Mouse (Mus musculus): Measurements from ENCODE around the gene Tat.
"Not testable (repeated sequence)": the region's sequence is repeated elsewhere in the genome, so short reads cannot be mapped to it uniquely, and the experiment has no call there.

Tat gene

DNA sequence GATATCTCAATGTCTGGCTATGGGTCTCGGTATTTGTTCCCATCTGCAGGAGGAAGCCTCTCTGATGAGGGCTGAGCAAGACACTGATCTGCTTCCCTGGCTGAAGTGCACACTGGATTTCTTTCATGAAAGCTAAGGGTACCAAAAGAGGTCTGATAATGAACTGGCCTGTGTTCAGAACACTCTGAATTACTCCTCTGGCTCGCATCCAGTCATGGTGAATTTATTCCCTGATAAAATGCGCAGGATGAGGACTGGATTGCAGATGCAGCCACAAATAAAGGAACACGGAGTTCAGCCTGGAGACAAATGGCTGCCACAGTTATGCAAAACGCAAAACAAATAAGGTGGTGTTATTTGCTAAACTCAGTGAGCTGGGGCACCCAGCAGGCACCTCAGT lies 6.3 kb upstream of the Tat start:
- DNase-seq: no peak

DNA sequence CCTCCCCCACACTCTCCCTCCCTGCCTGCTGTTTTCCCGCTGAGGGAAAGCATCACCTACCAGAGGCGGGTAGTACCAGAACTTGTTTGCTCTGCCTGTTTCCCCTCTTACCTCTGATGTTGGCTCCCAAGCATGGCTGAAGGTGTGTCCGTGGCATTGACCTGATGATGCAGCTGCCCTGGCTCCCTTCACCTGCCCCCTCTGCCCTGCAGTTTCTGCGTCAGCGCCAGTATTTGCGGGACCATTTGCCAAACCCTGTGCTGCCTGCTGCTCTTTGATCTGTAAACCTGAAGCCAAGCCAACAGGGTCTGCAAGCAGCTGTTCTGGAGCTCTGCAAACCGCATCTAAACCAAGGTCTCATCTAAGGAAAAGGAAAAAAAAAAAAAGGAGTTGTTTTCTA lies 3.9 kb upstream of the Tat start:
- DNase-seq: no peak

DNA sequence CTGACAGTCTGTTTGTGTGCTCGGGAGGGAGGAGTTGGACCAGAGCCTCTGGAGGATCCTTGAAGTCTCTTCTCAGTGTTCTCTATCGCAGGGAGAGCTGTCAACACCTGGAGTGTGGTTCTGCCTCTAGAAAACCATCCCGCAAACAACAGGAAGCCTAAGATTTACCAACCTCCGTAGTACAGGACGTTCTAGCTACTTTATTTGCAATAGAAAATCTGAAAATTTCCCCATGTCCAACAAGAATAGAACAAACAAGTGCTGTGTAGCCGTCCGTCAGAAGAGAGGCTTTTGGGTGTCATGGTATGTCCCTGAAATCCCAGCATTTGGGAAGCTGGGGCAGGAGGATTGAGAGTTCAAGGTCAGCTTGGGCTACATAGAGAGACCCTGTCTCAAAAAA lies 2.5 kb upstream of the Tat start:
- no peak for DNase-seq

DNA sequence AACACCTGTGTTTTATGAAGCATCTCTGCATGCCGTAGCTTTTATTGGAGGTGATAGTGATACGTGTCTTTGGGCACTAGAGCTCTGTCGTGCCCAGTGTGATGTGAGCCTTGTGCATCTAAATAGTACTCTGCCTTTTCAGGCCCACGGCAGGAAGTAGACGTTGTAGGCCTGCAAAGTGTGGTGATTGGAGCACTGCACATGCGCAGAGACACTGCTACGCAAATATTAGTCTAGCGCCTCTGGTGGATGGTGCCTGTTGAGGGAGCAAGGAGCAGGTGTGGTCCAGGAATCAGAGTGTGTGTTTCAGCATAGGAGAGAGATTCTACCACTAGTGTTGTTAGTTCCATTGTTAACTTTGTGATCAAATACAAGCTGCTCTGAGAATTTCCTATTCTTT lies 1.1 kb upstream of the Tat start:
- DNase-seq: no peak

DNA sequence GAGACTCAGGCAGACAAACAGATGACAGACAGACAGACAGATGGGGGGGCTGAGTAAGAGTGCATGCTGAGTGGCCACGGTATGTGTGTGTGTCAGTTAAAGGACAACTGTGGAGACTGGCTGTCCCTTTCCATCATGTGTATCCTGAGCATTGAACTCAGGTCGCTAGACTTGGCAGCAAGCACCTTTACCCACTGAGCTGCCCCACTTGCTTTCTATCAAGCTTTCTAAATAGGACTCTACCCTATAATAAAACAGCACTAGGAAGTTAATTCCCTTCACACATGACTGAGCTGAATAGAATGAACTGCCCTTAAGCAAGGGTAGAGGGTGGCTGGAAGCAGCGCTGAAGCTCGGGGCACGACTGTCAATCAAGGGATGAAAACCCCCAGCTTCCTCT lies 1.9 kb downstream of the Tat start:
- DNase-seq: no peak

DNA sequence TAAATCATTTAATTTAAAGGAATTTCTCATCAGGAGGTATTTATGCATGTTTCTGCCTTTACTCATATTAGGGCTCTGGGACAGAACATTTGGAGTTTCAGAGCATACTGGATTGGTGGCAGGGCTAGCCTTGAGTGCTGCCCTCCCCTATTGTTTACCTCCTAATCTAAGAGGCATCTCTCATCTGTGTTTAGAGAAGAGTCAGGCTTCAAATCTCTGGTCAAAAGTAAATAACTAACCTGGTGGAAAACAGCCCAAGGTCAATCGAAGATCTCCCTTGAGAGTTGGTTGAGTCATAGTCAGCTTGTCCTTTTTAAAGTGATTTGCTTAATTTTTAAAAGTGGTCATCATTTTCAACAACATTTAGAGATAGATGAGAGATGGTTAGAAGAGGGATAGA lies 2.7 kb downstream of the Tat start:
- DNase-seq: no peak

DNA sequence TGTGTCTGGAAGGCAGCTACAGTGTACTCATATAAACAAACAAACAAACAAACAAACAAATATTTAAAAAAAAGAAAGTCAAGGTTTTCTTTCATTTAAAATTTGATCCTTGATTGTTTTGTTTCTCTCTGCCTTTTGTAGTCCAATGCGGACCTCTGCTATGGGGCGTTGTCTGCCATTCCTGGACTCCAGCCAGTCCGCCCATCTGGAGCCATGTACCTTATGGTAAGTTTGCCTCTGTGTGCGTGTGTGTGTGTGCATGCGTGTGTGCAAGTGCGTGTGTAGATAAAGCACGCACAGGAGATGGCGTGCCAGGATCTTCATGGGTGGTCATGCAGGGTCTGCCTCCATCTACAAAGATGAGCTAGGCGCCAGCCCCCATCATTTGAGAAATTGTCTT lies 7.1 kb downstream of the Tat start:
- DNase-seq: no peak

DNA sequence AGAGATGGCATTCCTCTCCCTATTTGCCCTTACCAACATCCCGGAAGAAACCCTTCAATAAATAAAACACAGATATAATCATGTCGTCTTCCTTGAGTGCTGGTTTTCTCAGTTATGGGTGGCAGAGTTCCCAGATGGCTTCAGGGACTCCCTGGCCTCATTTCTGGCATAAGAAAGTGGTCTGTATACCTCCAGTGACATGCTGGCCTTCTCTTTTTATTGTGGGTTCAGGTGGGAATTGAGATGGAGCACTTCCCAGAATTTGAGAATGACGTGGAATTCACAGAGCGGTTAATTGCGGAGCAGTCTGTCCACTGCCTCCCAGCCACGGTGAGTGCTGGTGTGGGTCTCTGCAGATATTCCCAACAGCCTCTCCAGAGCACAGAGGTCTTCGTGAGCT lies 7.8 kb downstream of the Tat start:
- DNase-seq: no peak

DNA sequence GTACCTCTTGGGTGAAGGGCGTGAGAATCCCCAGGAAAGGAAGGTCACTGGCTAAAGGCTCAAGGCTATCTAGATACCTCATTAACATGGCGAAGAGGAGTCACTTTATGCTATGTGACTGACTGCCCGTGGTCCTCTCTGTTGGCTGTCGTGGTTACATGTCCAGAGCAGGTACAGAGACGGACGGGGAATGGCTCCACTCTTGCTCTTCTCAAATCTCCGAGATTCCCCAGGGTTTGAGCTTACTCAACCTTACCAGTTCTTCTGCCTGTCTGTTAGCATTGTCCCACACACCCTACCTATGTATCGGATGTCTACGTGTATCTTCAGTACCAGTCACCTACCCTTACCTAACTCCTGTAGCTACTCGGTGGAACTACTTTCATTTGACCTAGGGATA lies 9.7 kb downstream of the Tat start:
- DNase-seq: no peak

DNA sequence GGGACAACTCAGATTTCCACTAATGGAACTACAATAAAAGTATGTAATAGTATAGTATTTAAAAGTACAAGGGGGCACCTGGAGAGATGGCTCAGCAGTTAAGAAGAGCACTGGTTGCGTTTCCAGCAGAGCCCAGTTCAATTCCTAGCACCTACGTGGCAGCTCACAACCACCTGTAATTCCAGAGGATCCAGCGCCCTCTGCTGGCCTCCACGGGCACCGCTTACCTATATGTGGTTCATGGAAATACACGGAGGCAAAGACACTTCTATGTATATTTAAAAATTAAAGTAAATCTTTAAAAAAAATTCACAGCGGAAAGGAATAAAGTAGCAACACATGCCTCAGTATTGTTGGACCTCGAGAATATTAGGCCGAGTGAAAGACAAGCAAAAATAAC lies 12.7 kb downstream of the Tat start:
- DNase-seq: no peak

DNA sequence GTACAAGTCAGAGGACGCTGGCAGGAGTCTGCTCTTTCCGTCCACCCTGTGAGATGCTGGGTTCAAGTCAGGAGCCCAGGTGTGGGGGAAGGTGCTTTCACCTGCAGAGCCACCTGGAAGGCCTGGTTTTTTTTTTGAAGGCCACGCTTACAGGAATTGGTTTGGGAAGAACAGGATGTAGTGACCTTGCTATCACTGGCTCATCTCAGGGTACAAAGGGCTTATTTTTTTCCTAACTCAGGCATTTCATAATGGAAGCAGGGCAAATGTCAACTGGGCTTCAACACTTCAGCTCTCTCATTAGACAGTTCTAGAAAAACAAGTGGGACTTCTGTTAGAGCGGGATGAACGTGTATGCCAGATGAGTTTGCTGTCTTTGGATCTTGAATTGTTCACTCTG lies 14.1 kb downstream of the Tat start:
- no peak for DNase-seq

DNA sequence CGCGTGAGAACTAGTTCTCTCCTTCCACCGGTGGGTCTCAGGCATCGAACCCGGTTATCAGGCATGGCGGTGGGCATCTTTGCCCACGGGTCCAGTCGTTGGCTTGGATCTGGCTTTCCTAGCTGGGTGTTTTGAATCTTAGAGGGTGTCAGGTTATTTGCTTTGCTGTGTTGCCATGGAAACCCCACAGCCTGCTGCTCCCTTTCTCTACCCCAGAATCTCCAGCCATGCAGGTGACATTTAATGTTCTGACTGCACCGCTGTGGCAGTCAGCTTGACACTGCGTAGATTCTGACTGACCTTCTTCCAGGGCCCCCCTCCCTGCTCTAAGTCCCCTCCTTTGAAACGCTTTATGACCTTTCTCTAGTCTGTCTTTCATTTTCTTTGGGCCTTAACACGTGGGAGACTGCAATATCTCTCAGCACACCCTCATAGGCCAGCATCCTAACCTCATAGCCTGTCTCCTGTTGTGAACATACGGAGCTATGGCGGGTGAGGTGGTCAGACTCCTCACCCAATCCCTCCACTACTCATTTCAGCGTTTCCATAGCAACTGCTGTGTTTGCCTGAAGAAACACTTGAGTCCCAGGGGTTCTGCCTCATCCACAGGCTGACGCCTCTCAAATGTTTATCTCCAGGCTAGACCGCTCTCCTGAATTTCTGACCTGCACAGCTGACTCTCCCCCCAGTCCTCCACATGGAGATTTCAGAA lies 16.2 kb downstream of the Tat start:
- no peak for DNase-seq

DNA sequence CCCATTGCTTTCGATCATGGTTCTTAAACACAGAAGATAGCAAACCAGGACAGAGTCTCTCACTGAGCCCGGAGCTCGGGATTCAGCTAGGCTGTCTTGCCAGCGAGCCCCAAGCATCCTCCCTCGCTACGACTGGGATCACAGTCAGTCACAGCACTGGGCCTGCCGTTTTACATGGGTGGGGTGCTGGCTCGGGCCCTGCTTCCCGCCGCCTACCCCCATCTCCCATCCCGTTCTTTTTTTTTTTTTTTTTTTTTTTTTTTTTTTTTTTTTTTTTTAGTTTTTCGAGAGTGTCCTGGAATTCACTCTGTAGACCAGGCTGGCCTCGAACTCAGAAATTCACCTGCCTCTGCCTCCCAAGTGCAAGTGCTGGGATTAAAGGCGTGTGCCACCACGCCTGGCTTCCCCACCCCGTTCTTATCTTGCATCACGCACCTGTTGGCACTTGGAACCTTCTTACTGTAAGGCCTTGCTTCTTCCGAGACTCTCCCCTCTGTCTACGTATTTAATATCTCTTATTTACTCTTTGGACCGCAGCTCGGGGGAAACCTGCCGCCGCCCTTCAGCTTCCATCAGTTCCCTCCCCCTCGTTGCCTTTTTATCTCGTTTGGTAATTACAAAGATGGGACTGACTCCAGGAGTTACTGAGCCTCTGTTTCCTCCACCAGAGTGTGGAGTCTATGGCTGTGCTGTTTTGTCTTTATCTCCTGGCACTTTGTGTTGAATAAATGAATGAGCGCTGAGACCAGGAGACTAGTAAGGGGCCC lies 18.2 kb downstream of the Tat start:
- no peak for DNase-seq

DNA sequence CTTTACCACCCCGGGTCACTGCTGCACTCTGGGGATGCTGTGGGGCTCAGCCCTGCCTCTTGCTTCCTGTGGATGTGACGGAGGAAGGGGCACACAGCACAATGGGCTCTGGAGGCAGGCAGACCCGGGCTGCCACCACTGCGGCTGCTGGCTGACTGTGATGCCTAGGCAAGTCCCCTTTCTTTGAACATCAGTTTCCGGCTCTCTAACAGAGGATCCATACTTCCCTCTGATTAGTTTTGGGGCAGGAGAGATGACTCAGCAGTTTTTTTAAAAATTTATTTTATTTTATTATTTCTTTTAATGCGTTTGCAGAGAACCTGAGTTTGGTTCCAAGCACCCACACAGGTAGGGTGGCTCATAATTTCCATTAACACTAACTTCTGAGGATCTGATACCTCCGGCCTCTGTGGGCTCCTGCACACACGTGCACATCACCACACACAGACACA lies 18.8 kb downstream of the Tat start:
- DNase-seq: no peak

DNA sequence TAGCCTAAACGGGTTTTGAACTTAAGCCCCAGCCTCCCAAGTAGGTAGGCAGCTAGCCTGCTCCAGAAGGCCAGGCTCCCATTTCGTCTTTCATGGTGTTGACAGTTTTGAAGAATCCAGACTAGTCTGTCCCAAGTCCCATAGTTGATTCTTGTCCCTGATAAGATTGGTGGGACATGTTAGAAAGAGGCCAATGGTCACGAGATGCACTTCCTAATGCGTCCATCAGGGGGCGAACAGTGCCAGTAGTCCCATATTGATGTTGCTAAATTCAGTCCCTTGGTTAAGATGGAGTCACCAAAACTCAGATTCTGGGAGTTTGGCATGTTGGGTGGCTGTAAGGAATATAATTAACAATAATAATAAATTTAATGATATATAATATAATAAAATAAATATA lies 20.6 kb downstream of the Tat start:
- DNase-seq: no peak

DNA sequence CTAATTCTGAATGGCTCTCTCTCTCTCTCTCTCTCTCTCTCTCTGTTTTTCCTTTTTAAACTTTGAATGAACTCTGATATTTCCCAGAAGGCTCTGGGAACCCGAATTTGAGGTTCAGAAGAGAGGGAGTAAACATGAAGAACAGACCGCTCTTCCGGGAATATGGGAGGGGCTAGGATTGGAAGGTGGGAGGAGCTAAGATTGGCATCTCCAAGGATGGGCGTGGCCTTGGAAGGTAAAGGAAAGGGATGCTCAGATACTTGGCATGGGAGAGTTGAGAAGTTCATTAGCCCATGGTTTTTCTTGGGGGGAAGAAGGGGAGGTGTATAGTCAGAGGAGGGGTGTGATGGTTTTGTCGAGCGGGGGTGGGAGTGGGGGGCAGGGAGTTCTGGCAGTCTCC lies 31.8 kb downstream of the Tat start:
- DNase-seq: no peak

DNA sequence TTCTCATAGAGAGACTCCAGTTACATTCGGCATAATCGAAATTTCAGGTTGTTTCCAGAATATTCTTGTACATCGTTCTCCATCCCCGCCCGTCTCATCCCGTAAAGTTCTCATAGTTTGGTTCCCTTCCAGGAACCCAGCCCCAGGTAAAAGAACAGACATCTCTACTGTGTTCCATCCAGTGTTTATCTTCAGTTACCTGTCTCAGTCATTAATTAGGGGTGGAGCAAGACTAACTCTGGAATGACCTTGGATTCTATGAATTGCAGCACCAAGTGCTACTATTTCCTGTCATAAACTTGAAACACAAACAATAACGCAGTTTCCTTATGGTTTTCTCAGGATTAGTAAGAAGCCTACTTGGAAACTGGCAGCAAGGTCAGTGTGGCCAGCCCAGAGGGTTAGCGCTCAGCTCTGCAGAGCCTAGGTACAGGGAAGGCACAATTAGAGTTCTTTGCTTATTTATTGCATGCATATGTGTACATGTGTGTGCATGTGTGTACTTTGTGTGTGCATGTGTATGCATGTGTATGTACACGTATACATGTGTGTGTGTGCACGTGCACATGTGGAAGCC lies 32.6 kb downstream of the Tat start:
- no peak for DNase-seq

DNA sequence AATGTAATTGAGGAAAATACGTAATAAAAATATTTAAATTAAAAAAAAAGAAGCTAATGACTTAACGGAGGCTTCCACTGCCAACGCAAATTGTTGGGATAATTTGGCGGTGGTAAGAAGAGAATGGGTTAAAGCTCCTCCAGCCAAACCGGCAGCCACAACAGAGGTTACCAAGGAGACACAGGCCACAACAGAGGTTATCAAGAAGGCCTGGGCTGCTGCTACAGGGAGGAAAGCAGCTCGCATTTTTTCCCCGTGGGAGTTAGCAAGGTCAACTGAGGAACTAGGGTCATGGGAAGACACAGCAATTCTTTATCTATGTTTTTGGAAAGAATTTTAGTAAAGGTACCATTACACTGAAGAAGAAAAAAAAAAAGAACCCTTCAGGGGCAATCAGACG lies 43.5 kb downstream of the Tat start:
- DNase-seq: not testable (repeated sequence)

DNA sequence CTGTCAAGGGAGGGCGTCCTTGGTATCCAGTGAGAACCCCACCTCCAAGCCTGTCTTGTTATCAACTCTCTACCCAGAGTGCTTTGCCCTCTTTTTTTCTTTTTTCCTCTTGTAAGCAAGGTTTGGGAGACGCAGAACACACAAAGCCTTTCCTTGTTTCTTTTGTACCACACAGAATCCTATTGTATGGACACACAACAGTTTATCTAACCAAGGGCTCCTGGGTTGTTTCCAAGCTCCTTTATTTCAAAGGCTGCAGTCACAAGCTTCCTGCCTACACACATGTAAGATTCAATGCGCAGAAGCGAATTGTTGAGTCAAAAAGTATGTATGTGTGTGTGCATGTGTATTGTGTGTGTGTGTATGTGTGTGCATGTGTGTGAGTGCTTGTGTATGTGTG lies 44.1 kb downstream of the Tat start:
- DNase-seq: no peak

DNA sequence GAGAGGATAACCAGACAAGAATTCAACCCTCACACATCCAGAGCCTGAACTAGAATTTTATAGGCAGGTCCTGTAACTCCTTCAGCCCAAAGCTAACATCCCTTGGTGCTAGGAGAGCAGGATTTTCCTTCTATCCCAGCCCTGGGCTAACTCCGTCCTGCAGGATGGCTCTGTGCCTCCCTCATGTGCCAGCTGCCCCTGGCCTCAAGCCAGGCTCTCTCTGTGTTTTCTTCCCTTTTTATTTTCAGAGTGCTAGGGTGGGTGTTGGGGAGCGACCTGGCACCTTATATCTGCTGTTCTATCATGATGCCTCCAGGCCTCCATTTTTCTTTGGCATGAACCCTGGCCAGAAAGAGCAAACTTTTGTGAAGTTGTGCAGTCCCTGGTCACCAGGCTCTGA lies 45.9 kb downstream of the Tat start:
- DNase-seq: no peak

DNA sequence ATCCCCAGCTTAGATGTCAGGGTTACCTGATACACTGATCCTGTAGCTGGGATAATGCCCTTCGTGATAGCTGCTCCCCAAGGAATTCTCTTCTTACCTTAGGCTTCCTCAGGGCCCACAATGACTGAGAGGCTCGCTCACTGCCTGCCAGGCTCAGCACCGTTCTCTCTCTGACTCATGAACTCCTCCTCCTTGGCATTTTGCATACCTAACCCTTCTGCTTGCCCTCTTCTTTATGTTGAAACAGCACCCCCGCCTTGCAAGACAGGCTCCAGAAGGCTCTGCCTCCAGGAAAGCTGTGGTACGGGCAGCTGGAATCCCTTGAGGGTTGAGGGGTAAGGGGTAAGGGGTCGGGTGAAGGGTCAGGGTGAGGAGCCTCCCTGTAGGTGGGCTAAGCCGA lies 49.0 kb downstream of the Tat start:
- no peak for DNase-seq

DNA sequence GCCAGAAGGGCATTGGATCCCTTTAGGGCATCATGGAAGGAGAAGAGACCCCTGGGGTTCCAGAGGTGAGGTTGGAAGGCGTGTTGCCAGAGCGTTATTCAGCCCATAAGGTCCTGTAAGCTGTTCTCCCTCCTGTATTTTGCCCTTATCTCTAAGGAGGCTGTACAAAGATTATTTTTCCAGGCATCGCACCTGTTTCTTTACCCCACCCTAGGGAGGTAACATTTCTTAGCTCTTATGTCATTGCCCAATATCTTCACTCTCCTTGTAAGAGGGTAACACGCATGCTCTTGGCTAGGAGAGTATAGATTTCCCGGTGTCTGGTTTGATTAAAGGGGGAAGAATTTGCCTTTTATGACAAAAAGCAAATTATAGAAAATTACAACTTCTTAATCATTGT lies 49.4 kb downstream of the Tat start, which contains the start of gene Chst4:
Chst4 (minus strand) TSS at position 82 of the 400 bp plus-strand sequence.
- no peak for DNase-seq

DNA sequence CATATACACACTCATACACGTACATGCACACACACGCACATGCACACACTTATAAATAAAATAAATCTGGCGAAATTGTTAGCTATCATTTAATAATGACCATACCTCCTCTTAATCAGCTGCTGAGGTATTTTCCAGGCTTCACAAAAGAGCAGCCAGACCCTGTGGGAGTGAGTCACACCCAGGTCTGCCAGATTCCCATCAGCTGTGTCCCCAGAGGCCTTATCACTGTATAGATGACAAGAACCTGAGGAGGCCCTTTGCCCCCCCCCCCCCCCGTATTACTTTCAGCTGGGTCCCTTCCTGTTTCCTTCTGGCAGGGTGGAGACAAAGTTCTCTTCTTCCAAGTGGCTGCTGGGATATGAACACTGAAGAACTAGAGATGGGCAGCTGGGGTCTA lies 50.3 kb downstream of the Tat start:
- no peak for DNase-seq
